ENCODE assay signal across 9 mouse cellular contexts in genomic region chr15:58731952-58732642, GRCm38 (mm10).
DNase-seq lines count a peak whose midpoint lies in the region; ATAC-seq and TF ChIP-seq lines count a peak whose summit lies in the region.
"Had no signal": no experiment of that assay in that cellular context is flagged by ENCODE, and none has a peak within 500 bp of the region (broad histone marks: within the 10 kb centered on the region; RNA-seq: fewer than 3 reads in every experiment).

No protein-coding gene starts in this region.

- H3K4me3 ChIP-seq in liver, embryonic 11.5 days (ENCODE audit: low read depth, low read length): no peak overlapping the region
- H3K4me3 ChIP-seq in hindbrain, embryonic 12.5 days: no peak overlapping the region
- no peak overlapping the region for H3K4me3 ChIP-seq in neural tube, embryonic 14.5 days (ENCODE audit: low read depth, low read length)
- H3K4me3 ChIP-seq in lung, adult 2 months (replicated peaks; ENCODE audit: extremely low read depth, low read depth, low read length): no peak overlapping the region

- H3K9ac ChIP-seq in liver, embryonic 11.5 days (ENCODE audit: low read depth, low read length): no peak overlapping the region
- no peak overlapping the region for H3K9ac ChIP-seq in hindbrain, embryonic 12.5 days
- H3K9ac ChIP-seq in neural tube, embryonic 14.5 days (replicated peaks; ENCODE audit: low read depth, low read length): no peak overlapping the region

- ATAC-seq in liver, embryonic 11.5 days (replicated peaks; ENCODE audit: low FRiP score): no peak
- ATAC-seq in hindbrain, embryonic 12.5 days (ENCODE audit: low FRiP score): 0 out of 2 replicates have a peak, but pooled peaks have one; percentile 52
- ATAC-seq in neural tube, embryonic 14.5 days (ENCODE audit: low read depth): peak; percentile 82
- no peak for ATAC-seq in monocyte, adult 5-6 weeks (replicated peaks; ENCODE audit: insufficient number of reproducible peaks, low FRiP score, low TSS enrichment, poor library complexity, severe bottlenecking)

- H3K9me3 ChIP-seq in liver, embryonic 11.5 days (ENCODE audit: control insufficient read depth, low read length): no peaks in the 10 kb centered on the region
- no peaks in the 10 kb centered on the region for H3K9me3 ChIP-seq in hindbrain, embryonic 12.5 days (replicated peaks)
- no peaks in the 10 kb centered on the region for H3K9me3 ChIP-seq in neural tube, embryonic 14.5 days (ENCODE audit: control insufficient read depth, low read length)

- 52% methylated on average over 13 of the region's 13 CpGs for WGBS in liver, embryonic 11.5 days
- 51% methylated on average over 13 of the region's 13 CpGs for WGBS in hindbrain, embryonic 12.5 days
- 44% methylated on average over 13 of the region's 13 CpGs for WGBS in neural tube, embryonic 14.5 days
- 42% methylated on average over 13 of the region's 13 CpGs for WGBS in lung, adult 2 months

- no peaks in the 10 kb centered on the region for H3K4me1 ChIP-seq in liver, embryonic 11.5 days (replicated peaks; ENCODE audit: control insufficient read depth, insufficient read depth, low read length)
- H3K4me1 ChIP-seq in hindbrain, embryonic 12.5 days: no peaks in the 10 kb centered on the region
- 0 out of 2 replicates have a peak, but pooled peaks cover 3% of the 10 kb centered on the region for H3K4me1 ChIP-seq in neural tube, embryonic 14.5 days (ENCODE audit: control insufficient read depth, insufficient read depth, low read length)
- no peaks in the 10 kb centered on the region for H3K4me1 ChIP-seq in lung, adult 2 months (ENCODE audit: control insufficient read depth, insufficient read depth, low read length)

- DNase-seq in liver: peak; percentile 20
- no peak for DNase-seq in liver, embryonic 11.5 days (ENCODE audit: low spot score)
- peak; percentile 45 for DNase-seq in embryo, embryonic 11 days
- DNase-seq in B cell, adult 2 months: no peak
- no peak for DNase-seq in lung, adult 2 months
- DNase-seq: kidney, adult 2 months had no signal

- H3K36me3 ChIP-seq in liver, embryonic 11.5 days (ENCODE audit: control insufficient read depth, insufficient read depth, low read length): no peaks in the 10 kb centered on the region
- no peaks in the 10 kb centered on the region for H3K36me3 ChIP-seq in hindbrain, embryonic 12.5 days
- H3K36me3 ChIP-seq in neural tube, embryonic 14.5 days (ENCODE audit: control insufficient read depth, insufficient read depth, low read length): no peaks in the 10 kb centered on the region

- H3K4me2 ChIP-seq in liver, embryonic 11.5 days: no peak overlapping the region
- no peak overlapping the region for H3K4me2 ChIP-seq in hindbrain, embryonic 12.5 days (replicated peaks)
- H3K4me2 ChIP-seq in neural tube, embryonic 14.5 days (ENCODE audit: low read depth, low read length): peak overlapping the region; percentile 19; the same call in 1 of the 2 replicates

- TF ChIP-seq POLR2A in lung, adult 2 months (IDR thresholded peaks at IDR 0.05; ENCODE audit: borderline replicate concordance, extremely low read depth, low read depth, low read length): no peak

- H3K27me3 ChIP-seq in liver, embryonic 11.5 days (replicated peaks; ENCODE audit: control insufficient read depth, insufficient read depth, low read length): no peaks in the 10 kb centered on the region
- H3K27me3 ChIP-seq in hindbrain, embryonic 12.5 days: no peaks in the 10 kb centered on the region
- H3K27me3 ChIP-seq in neural tube, embryonic 14.5 days (ENCODE audit: control insufficient read depth, insufficient read depth, low read length): no peaks in the 10 kb centered on the region

- TF ChIP-seq CTCF in lung, adult 2 months (IDR thresholded peaks at IDR 0.05; ENCODE audit: insufficient read depth, low read length): no peak

- no peak overlapping the region for H3K27ac ChIP-seq in liver, embryonic 11.5 days (ENCODE audit: low read depth, low read length)
- no peak overlapping the region for H3K27ac ChIP-seq in hindbrain, embryonic 12.5 days
- H3K27ac ChIP-seq in neural tube, embryonic 14.5 days (ENCODE audit: low read depth, low read length): peak overlapping the region; percentile 44

Comparison
In these comparisons a context has a peak if more than half of its experiments do, and no peak if none do; other contexts are left out.
1. DNase-seq: peak in liver (single experiment) and embryo, embryonic 11 days (single experiment); none in liver, embryonic 11.5 days (single experiment), B cell, adult 2 months (0 of 2) and lung, adult 2 months (single experiment).
2. ATAC-seq: peak in hindbrain, embryonic 12.5 days (single experiment) and neural tube, embryonic 14.5 days (single experiment); none in liver, embryonic 11.5 days (single experiment) and monocyte, adult 5-6 weeks (single experiment).